Mouse (Mus musculus) intestine, embryonic 16.5 days (tissue): Measurements from ENCODE around the gene Ing4. TPM values are rescaled to one million over a fixed set of nuclear protein-coding genes. Genes with fewer than 3 reads are reported as not detected.

Experiments
- ATAC-seq: fragments of 200-750 bp; cut with Nextera tagmentation; 2 replicates; pipeline ENCODE4 v1.8.0; 2017; ENCODE audit warnings: moderate TSS enrichment, moderate library complexity
- H3K27ac ChIP-seq: fragments of 300-500 bp; sonication (generic); 2 replicates; pipeline ENCODE4 v1.5.1; 2014; ENCODE audit warnings: mild to moderate bottlenecking, low read length
- H3K27me3 ChIP-seq: fragments of 300-500 bp; sonication (generic); replicated peaks from 2 replicates; pipeline ENCODE4 v1.6.1; 2014; ENCODE audit warnings: low read length, control low read depth, mixed read lengths; ENCODE audit not compliant: control insufficient read depth, insufficient read depth
- H3K36me3 ChIP-seq: fragments of 300-500 bp; sonication (generic); 2 replicates; pipeline ENCODE4 v1.6.1; 2014; ENCODE audit warnings: low read length, control low read depth; ENCODE audit not compliant: control insufficient read depth, insufficient read depth
- H3K4me1 ChIP-seq: fragments of 300-500 bp; sonication (generic); 2 replicates; pipeline ENCODE4 v1.6.1; 2014; ENCODE audit warnings: low read length, control low read depth, mixed read lengths; ENCODE audit not compliant: control insufficient read depth, insufficient read depth
- H3K4me2 ChIP-seq: fragments of 300-500 bp; sonication (generic); 2 replicates; pipeline ENCODE4 v1.6.1; 2014; ENCODE audit warnings: low read depth, low read length, control low read depth
- H3K4me3 ChIP-seq: fragments of 300-500 bp; sonication (generic); 2 replicates; pipeline ENCODE4 v1.5.1; 2014; ENCODE audit warnings: mild to moderate bottlenecking, low read length
- H3K9ac ChIP-seq: fragments of 300-500 bp; sonication (generic); 2 replicates; pipeline ENCODE4 v1.6.1; 2014; ENCODE audit warnings: low read depth, low read length
- H3K9me3 ChIP-seq: fragments of 300-500 bp; sonication (generic); 2 replicates; pipeline ENCODE4 v1.6.1; 2016; ENCODE audit warnings: low read length, control low read depth; ENCODE audit not compliant: control insufficient read depth
- WGBS: fragments of 180-500 bp; shearing (Covaris S2); extraction: QIAGEN DNeasy Blood & Tissue Kit; methylation state at CpG from one replicate; pipeline ENCODE4 v1.1.7; 2014; 5-methylcytosine and 5-hydroxymethylcytosine counted together
- microRNA-seq: library from miRNA; unstranded; fragments of <30 nt; microRNA quantifications from one replicate; pipeline ENCODE4, GENCODE M21; 2016
- polyA plus RNA-seq: library from polyadenylated mRNA; unstranded; fragments of >200 nt; fragmentation: Nextera tagmentation; extraction: Ambion mirVana; gene quantifications from 2 replicates; pipeline ENCODE4 v1.2.1, GENCODE M21; 2015

Ing4 gene
- polyA plus RNA-seq, 1 experiment from 2014 or later: 105 TPM

DNA sequence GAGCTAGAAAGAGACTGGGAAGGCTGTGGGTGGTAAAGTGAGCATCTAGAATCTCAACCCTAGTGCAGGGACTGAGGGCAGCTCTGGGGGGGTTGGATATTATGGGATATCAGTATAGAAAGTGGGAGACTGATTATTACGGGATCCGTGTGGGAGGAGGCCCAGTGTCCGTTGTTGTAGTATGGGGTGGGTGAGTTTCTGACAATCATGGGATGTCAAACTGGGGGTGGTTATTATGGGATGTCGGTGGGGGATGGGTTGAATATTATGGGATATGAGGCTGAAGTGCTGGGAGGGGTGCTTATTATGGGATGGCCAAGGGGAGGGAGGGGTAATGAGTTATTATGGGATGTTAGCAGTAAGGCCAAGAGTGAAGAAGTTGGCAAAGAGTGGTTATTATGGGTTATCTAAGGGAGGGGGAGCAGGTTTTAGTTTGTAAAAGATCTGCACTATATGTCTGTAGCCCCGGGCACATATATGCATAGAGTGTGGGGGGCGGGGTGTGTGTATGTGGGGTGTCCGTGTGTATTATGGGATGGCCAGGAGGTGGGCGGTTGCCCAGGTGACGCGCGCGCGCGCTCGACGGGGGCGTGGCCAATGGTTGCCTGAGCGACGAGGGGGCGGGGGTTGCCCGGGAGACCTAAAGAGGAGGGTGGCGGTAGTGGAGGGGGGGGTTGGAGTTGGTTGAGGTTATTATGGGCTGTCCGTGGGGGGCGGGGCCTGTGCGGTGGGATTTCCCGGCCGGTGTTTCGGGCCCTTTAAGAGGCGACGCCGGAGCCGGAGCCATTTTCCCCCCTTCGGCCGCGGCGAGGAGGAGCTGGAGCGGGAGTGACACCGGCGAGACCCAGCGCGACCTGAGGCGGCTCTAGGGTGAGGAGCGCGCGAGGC, 56.1 kb downstream of the Ing4 start, which contains the start of gene Chd4:
Gene Chd4 (plus strand): TSS at position 591 of the 888 bp plus-strand sequence.
- Histone ChIP-seq H3K4me1 (peaks cover 31% of the 10 kb centered on the region), H3K27ac (peak within 1 kb of the TSS; percentile 97), H3K4me2 (peak within 1 kb of the TSS; percentile 94), H3K4me3 (peak within 1 kb of the TSS; percentile 98), H3K36me3 (peaks cover 2% of the 10 kb centered on the region; the same call in 1 of the 2 replicates), H3K9ac (peak within 1 kb of the TSS; percentile 96), H3K27me3 (no peaks in the 10 kb centered on the region), H3K9me3 (no peaks in the 10 kb centered on the region)
- peak; percentile 77 for ATAC-seq
- WGBS: 2% methylated on average over 45 of the region's 45 CpGs

DNA sequence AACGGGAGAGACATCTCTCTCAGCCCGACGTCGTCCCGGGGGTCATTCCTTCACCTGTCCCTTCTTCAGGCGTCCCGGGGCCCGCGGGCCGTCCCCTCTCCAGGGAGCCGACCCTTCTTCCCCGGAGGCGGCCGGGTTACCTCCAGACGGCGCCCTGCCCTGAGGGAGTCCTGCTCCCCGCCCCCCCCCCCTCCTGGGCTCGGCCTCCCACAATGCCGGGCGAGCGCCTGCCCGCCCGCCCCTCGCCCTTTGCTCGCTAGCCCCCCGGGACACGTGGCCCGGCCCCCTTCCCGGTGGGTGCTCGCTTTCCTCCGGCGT, 56.7 kb downstream of the Ing4 start:
- ATAC-seq: peak; percentile 54
- Histone ChIP-seq H3K4me3 (peak overlapping the region; percentile 98), H3K27me3 (no peaks in the 10 kb centered on the region), H3K36me3 (peaks cover 2% of the 10 kb centered on the region; the same call in 1 of the 2 replicates), H3K4me1 (peaks cover 29% of the 10 kb centered on the region), H3K27ac (peak overlapping the region; percentile 97), H3K9ac (peak overlapping the region; percentile 96), H3K9me3 (no peaks in the 10 kb centered on the region), H3K4me2 (peak overlapping the region; percentile 94)
- 2% methylated on average over 17 of the region's 32 CpGs for WGBS

DNA sequence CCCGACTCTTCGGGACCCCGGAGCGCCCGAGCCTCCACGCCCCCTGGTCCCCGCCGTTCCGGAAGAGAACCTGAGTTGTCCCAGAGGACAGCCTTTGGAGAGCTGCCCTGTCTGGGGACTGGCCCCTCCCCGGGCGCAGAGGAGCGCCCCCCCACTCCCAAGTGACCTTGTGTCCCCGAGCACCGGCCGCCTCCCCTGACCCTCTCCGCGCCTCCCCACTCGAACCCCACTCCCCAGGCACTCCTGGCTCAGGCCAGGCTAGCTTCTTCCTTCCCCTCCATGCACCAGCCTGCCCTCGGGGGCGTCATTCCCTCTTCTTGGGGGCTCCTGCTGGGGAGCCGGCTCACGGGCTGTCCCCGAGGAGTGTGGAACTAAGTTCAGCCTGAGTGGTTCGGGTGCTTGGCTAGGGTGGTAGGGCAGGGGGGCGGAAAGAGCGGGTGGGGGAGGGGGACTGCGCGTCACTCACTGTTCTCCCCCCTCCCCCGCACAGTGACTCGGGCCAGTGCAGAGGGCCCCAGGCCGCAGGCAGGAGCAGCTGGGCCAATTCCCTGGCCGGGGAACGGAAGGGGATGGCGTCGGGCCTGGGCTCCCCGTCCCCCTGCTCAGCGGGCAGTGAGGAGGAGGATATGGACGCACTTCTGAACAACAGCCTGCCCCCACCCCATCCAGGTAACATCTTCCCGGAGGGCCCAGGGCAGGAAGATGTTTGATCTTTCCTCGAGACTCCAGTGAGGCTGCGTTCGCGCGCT, 57.2 kb downstream of the Ing4 start:
- H3K27me3 ChIP-seq: no peaks in the 10 kb centered on the region
- H3K4me1 ChIP-seq: peaks cover 29% of the 10 kb centered on the region
- peak overlapping the region; percentile 98 for H3K4me3 ChIP-seq
- H3K36me3 ChIP-seq: peaks cover 2% of the 10 kb centered on the region; the same call in 1 of the 2 replicates
- peak overlapping the region; percentile 96 for H3K9ac ChIP-seq
- H3K4me2 ChIP-seq: peak overlapping the region; percentile 94
- under 1% methylated on average over 41 of the region's 44 CpGs for WGBS
- no peaks in the 10 kb centered on the region for H3K9me3 ChIP-seq
- peak; percentile 61 for ATAC-seq
- peak overlapping the region; percentile 97 for H3K27ac ChIP-seq

DNA sequence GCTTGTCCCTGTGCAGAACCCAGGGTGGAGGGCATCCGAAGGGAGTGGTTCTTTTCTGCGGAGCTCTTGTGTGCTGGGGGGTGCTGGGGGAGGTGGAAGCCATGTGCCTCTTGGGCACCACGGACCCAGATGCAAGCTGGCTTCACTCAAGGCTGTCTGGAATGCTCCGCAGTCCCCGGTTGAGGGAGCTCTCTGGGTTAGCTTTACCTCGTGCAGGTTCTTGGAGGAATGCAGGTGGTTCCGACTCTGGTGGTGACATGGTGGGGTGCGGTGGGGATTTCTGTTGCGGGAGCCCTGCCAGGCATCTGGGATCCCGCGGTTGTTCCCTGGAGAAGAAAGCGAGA, 57.8 kb downstream of the Ing4 start:
- peak overlapping the region; percentile 98 for H3K4me3 ChIP-seq
- under 1% methylated on average over 12 of the region's 12 CpGs for WGBS
- H3K27ac ChIP-seq: peak overlapping the region; percentile 97
- H3K9ac ChIP-seq: peak overlapping the region; percentile 96
- H3K4me2 ChIP-seq: peak overlapping the region; percentile 94
- H3K36me3 ChIP-seq: peaks cover 3% of the 10 kb centered on the region; the same call in 1 of the 2 replicates
- no peaks in the 10 kb centered on the region for H3K27me3 ChIP-seq
- no peaks in the 10 kb centered on the region for H3K9me3 ChIP-seq
- ATAC-seq: peak; percentile 10
- H3K4me1 ChIP-seq: peaks cover 29% of the 10 kb centered on the region

DNA sequence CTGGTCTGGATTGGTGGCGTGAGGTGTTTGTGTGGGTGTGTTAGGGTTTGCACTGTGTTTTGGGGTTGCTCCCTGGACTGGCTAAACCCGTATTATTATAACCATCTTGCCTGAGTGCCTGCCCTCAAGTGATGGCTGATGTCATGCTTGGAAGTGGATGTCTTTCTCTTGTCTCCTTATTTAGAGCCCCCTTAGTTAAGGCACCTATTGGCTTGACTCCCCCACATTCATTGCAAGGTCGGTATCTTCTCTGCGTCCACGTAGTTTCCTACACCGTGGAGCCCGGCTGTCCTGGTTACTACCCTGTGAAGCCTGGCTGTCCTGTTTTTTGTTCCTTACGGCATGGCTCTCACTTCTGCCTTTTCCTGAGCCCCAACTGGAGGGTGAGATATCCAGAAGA, 58.4 kb downstream of the Ing4 start:
- Histone ChIP-seq H3K4me1 (peaks cover 29% of the 10 kb centered on the region), H3K36me3 (peaks cover 7% of the 10 kb centered on the region; the same call in 1 of the 2 replicates), H3K27me3 (no peaks in the 10 kb centered on the region), H3K4me3 (peak overlapping the region; percentile 98), H3K9me3 (no peaks in the 10 kb centered on the region), H3K9ac (peak overlapping the region; percentile 96), H3K4me2 (peak overlapping the region; percentile 94), H3K27ac (no peak overlapping the region)
- ATAC-seq: no peak
- WGBS: 46% methylated on average over 8 of the region's 8 CpGs

DNA sequence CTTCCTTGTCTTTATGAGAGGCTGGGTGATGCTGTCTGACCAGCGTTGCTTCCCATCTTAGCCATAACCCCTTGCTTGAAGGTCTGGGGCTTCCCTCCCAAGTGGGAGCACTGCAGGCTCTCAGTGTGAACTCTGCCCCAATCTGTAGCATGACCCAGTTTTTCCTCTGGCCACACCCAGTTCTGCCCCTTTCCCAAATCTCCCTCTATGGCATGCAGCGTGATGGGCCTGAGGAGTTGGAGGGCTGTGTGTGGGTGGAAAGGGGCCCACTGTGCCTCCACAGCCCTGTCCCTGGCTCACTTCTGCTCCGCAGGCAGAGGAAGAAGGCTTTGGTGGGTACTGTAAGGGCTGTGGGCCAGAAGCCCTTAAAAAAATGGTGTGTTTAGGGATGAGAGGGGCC, 59.0 kb downstream of the Ing4 start:
- H3K36me3 ChIP-seq: peaks cover 9% of the 10 kb centered on the region; the same call in 1 of the 2 replicates
- H3K4me1 ChIP-seq: peaks cover 29% of the 10 kb centered on the region
- peak overlapping the region; percentile 96 for H3K9ac ChIP-seq
- no peak for ATAC-seq
- 58% methylated on average over 3 of the region's 3 CpGs for WGBS
- no peak overlapping the region for H3K27ac ChIP-seq
- peak overlapping the region; percentile 98 for H3K4me3 ChIP-seq
- H3K27me3 ChIP-seq: no peaks in the 10 kb centered on the region
- peak overlapping the region; percentile 94 for H3K4me2 ChIP-seq
- H3K9me3 ChIP-seq: no peaks in the 10 kb centered on the region

Small RNAs within 50 kb of the gene (microRNA-seq; reads per million reads assigned to microRNA genes)
- not detected for gene Mir7045

Other genes starting within 250 kb of the Ing4 start
- 25.7 and 31.7 TPM in 2 replicates for gene Spsb2, start 231.1 kb upstream of the Ing4 start, polyA plus RNA-seq
- 1,250 and 1,271 TPM in 2 replicates for gene Tpi1, start 225.5 kb upstream of the Ing4 start, polyA plus RNA-seq
- 106 and 117 TPM in 2 replicates for gene Usp5, start 210.3 kb upstream of the Ing4 start, polyA plus RNA-seq
- gene Cdca3, start 210.2 kb upstream of the Ing4 start, polyA plus RNA-seq: 153 and 183 TPM in 2 replicates
- gene Gnb3, start 199.5 kb upstream of the Ing4 start, polyA plus RNA-seq: 0.70 and 1.7 TPM in 2 replicates
- 5.6 and 7.2 TPM in 2 replicates for gene P3h3, start 182.0 kb upstream of the Ing4 start, polyA plus RNA-seq
- 0.75 and 0.77 TPM in 2 replicates for gene Gpr162, start 175.8 kb upstream of the Ing4 start, polyA plus RNA-seq
- gene Cd4, start 151.5 kb upstream of the Ing4 start, polyA plus RNA-seq: 0.44 and 0.70 TPM in 2 replicates
- 1.9 TPM in 2 replicates for gene Lag3, start 128.1 kb upstream of the Ing4 start, polyA plus RNA-seq
- 87.8 and 173 TPM in 2 replicates for gene Ptms, start 119.7 kb upstream of the Ing4 start, polyA plus RNA-seq
- 296 and 299 TPM in 2 replicates for gene Mlf2, start 108.4 kb upstream of the Ing4 start, polyA plus RNA-seq
- 170 and 176 TPM in 2 replicates for gene Cops7a, start 74.2 kb upstream of the Ing4 start, polyA plus RNA-seq
- 1.9 and 2.0 TPM in 2 replicates for gene Pianp, start 43.1 kb upstream of the Ing4 start, polyA plus RNA-seq
- gene Zfp384, start 30.6 kb upstream of the Ing4 start, polyA plus RNA-seq: 8.9 and 10.3 TPM in 2 replicates
- 9.8 and 10.6 TPM in 2 replicates for gene Acrbp, start 9.9 kb downstream of the Ing4 start, polyA plus RNA-seq
- gene Lpar5, start 28.2 kb downstream of the Ing4 start, polyA plus RNA-seq: 9.4 and 9.7 TPM in 2 replicates
- 41.3 and 44.8 TPM in 2 replicates for gene Chd4, start 56.2 kb downstream of the Ing4 start, polyA plus RNA-seq
- gene Nop2, start 92.1 kb downstream of the Ing4 start, polyA plus RNA-seq: 59.5 and 66.8 TPM in 2 replicates
- 4.5 and 5.3 TPM in 2 replicates for gene Iffo1, start 105.5 kb downstream of the Ing4 start, polyA plus RNA-seq
- 2,256 and 2,328 TPM in 2 replicates for gene Gapdh, start 126.7 kb downstream of the Ing4 start, polyA plus RNA-seq
- gene Ncapd2, start 151.9 kb downstream of the Ing4 start, polyA plus RNA-seq: 67.8 and 78.0 TPM in 2 replicates
- gene Mrpl51, start 152.0 kb downstream of the Ing4 start, polyA plus RNA-seq: 267 and 284 TPM in 2 replicates
- 5.0 and 5.9 TPM in 2 replicates for gene Vamp1, start 175.8 kb downstream of the Ing4 start, polyA plus RNA-seq
- gene Tapbpl, start 192.1 kb downstream of the Ing4 start, polyA plus RNA-seq: 13.3 and 14.4 TPM in 2 replicates
- gene Cd27, start 197.2 kb downstream of the Ing4 start, polyA plus RNA-seq: 2.0 and 2.3 TPM in 2 replicates
- 0.09 and 0.17 TPM in 2 replicates for gene Tuba3a, start 246.3 kb downstream of the Ing4 start, polyA plus RNA-seq